Mouse (Mus musculus) MN1 (cell line): ENCODE results near the gene Gpr183.

ENCODE experiments used
- DNase-seq: peaks from one replicate; pipeline ENCODE4 v3.0.0-alpha.2; 2016; ENCODE audit warnings: low spot score

The Gpr183 gene

GRCm38 (mm10) chr14:121957176-121957871 is 7.7 kb downstream of the Gpr183 start:
- DNase-seq: no peak

GRCm38 (mm10) chr14:121956291-121956690 is 8.7 kb downstream of the Gpr183 start:
- no peak for DNase-seq

DNA sequence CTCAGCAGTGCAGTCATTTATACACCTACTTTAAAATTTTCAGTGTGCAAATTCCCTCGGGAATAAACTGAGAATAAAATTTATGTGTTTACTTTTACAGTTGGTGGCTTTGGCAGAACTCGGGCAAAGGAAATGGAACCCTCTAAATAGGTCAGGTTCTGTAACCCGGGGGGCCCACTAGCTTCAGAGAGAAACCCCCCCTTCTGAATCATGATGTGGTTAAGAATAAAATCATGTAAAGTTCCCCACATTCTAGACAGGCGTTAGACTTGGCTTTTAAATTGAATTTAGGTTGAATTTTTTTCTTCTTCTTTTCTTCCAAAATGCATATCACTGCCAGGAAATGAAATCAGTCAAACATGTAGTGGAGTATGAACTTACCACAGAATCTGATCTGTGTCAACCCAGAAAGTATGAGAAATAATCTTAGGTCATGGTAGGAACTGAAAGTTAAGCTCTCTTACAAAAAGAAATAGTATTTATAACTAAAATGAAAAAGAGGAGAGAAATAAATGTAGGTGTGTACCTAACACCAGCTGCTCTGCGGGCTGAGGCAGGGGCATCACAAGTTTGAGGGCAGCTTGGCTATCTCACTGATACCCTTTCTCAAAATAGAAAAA is 9.7 kb downstream of the Gpr183 start:
- no peak for DNase-seq

DNA sequence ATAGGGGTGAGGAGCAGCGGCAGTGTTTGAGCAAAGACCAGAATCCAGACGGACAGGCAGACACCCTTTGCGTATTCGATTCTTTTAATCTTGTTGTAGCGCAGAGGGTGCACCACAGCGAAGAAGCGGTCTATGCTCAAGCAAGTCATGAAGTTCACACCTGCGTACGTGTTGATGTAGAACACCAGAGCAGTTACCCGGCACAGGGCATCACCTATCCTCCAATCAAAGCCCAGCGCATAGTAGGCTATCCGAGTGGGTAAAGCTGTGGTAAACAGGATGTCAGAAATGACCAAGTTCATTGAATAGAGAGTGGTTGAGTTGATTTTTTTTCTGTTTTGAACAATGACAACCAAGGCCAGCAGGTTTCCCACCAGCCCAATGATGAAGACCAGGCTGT is 10.4 kb downstream of the Gpr183 start:
- no peak for DNase-seq

GRCm38 (mm10) chr14:121954129-121954528 is 10.9 kb downstream of the Gpr183 start:
- DNase-seq: no peak

DNA sequence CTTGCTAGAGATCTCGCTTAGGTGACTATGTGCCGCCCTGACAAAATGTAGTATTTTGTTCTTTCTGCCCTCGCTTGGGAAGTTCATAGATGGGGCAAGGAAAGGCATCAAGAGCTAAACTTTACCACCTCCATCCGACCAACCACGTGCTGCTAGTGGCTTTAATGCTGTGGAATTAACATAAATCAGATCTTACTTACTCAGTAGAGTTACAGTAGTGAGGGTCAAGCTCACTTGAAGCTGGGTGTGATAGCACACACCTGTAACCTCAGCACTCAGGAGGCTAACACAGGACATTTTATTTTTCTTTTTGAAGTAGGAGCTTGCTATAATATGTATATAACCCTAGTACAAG is 13.0 kb downstream of the Gpr183 start:
- DNase-seq: no peak

- DNase-seq: no peak
Observed at GRCm38 (mm10) chr14:121951399-121952045, 13.5 kb downstream of the Gpr183 start.

- no peak for DNase-seq
Observed at GRCm38 (mm10) chr14:121949897-121950296, 15.1 kb downstream of the Gpr183 start.

GRCm38 (mm10) chr14:121949436-121949835 is 15.6 kb downstream of the Gpr183 start:
- DNase-seq: no peak

GRCm38 (mm10) chr14:121947966-121948365 is 17.0 kb downstream of the Gpr183 start:
- DNase-seq: no peak

DNA sequence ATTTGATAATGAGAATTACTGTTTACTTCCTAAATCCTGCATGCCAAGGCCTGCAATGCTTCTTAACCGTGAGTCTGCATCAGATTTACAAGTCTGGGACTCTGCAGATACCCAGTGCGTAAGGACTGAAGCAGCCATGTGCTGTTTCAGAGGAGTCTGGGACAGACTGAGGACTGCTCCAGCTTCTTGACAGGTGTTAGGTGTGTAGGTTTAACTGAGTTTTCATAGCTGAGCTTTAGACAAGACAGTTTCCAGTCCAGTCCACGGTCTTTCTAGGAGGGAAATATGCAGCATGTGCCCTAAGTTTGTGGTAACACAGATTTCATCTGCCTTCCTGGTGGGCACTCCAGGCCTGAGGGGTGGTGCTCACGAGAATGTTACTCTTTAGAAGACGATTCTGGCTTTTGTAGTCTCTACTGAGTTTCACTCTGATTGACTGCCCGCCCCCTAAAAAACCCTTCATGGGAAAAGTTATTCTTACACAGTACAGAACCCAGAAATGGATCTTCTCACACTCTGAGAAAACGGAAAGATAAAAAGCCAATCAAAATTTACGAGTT is 17.7 kb downstream of the Gpr183 start:
- DNase-seq: no peak

- DNase-seq: no peak
Observed at GRCm38 (mm10) chr14:121946728-121947127, 18.3 kb downstream of the Gpr183 start.

DNA sequence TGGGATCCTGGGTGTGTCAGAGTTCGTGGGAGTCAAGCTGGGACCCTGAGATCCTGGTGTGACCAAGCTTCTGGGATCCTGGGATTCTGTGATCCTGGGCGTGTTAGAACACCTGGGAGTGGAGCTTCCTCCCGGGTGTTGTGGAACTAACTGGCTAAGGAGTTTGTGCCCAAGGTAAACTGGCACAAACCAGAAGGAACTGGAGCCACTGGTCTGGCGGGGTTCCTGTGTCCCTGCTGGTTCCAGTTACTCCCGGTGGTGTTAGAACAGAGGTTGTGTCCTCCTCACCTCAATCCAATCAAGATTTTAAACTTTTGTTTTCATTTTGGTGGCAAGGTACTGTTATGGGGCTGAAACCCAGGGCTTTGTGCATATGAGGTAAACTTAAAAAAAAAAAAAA is 18.9 kb downstream of the Gpr183 start:
- DNase-seq: no peak

DNA sequence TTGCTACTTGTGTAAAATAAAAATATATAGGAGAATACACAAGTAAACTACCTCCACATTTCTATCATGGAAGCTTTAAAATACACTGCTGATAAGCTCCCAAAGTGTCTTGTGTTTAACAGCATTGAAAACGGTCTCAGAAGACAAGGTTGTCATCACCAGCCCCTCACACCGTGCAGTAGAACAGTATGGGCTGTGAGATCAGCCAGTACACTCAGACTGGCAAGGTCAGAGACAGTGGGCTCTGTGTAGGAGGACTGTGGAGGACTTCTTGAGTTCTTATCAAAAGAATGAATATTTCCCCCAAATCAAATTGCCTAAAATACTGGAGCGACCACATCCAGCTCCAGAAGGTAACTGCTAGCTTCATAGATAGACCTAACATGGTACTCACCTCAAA is 25.4 kb downstream of the Gpr183 start:
- DNase-seq: no peak

DNA sequence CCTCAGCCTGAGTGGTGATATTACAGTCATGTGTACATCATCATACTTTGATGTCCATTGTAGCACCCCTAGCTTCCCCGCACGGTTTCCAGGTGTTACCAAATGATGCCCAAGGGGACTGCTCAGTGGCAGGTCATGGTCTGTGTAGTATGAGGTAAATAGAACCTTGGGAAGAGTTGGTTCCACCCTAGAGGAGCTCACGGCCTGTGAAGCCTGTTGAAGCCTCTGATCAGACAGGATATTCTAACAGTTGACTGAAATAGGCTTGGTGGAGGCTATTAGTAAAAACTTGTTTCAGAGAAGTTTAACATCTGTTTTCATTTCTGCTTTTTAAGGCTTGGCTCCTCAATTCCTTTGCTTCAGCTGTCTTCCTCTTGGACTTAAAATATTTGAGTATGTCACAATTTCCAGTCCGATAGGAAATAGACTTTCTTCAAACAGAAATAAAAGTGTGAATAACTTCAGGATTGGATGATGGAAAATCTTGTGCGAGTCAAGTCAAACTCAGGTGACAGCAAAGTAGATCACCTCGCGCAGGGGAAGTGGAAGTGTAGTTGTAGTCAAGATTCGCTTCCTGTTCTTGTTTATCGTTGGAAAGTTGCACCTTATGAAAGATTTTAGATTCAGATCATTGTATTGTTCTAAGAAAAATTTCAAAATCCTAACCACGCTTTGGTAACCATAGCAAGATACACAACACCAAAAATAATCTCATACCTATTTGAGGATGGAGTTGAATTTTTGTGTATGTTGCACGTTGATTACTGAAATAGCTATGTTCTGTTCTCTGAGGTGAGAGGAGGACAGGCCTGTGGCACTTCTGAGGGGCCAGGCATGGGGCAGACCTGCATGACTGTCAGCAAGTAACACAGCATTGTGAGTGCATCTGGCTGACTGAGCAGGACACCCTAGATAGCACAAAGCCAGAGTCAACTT is 26.5 kb downstream of the Gpr183 start:
- DNase-seq: no peak

DNA sequence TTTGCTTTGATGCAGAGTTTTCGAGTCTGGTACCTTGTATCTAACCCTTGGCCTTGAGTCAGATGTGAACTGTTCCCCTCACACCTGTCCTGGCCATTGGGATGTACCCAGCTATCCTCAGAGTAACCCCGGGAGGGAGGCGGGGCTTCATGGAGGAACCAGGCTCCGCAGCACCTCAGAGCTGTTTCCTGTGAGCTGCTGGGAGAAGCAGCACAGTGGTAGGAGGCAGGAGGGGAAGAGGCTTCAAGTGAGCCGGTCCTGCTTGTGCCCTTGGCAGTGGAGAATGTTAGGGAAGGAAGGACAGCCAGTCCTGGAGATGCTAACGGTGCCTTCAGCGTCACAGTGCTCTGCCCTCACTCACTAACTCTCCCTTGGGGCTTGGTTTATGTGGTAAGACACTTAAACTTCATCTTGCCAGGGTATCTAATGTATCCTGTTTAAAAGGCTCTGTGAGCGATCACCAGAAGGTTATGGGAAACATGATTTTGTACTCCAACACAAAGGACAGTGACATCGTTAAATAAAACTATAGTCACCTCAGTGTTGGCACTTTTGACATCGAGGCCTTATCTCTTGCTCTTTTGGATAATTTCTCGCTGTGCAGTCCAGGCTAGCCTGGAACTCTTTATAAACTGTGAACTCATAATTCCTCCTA is 27.3 kb downstream of the Gpr183 start:
- no peak for DNase-seq

DNA sequence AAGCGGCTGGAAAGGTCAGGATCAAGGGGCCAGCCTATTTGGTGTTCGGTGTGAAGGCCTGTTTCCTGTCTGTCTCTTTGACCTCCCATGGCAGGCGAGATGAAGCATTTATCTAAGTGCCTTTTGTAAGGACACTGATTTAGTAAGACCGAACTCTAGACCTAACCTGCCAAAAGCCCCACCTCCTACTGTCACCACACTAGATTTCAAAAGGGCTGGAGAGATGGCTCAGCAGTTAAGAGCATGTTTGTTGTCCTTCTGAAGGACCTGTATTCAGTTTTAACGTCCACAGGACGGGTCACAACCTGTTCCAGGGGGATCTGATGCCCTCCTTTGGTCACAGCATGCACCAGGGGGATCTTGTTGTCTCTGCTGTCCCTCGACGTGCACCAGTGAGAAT is 28.1 kb downstream of the Gpr183 start:
- no peak for DNase-seq

DNA sequence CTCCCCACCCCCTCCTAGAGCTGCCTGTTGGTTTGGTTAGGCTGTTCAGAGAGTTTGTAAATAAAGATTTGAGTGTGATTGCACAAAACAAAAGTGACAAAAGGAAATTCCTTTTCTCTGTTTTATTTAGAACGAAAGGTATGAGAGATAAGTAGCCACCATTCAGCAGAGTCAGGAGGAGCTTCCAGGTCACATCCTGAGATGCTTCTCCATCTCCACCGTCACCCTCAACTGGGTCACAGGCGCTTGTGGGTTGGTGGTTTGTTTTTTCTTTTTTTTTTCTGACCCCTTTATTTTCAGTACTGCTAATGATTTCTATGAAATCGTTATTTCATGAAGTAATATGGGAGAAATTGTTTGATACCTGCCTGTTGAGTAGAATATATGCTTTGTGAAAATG is 28.6 kb downstream of the Gpr183 start:
- no peak for DNase-seq

DNA sequence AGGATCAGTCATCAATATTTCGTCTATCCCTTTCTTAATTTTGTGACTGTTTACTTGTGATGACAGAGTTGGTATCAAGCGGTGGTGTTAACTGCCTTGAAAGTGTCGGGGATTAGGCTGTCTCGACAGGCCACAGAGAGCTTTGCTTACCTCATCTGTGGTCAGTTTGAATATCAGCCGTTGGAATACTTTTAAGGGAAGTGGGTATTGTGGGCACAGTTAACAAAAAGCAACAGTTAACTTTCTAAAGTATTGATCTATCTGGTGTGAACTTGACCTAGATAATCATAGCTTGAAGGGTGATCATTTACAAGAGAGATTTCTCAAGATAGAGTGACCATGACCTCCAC is 30.4 kb downstream of the Gpr183 start:
- no peak for DNase-seq

GRCm38 (mm10) chr14:121933906-121934596 is 30.9 kb downstream of the Gpr183 start:
- DNase-seq: no peak

DNA sequence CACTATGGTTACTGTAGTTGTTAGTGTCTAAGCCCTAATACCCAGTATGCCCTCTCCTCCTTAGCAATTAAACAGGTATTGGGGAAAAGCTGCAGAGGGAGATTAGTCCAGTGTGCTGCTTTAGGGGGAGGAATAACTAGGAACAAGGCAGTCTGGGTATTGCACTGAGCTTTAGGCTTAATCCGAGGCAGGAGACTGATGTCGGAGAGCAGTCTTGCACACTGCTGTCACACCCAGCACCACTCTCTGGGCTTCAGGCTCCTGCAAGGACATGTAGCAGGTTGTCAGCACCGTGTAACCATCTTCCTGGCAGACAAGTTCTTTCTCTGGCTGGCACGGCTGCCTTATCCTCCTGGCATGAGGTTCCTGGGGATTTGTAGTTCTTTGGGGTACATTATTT is 32.8 kb downstream of the Gpr183 start:
- DNase-seq: no peak
